Mouse (Mus musculus) liver, embryonic 11.5 days (tissue): ENCODE measurements around the gene Igf2bp3. TPM values are rescaled to one million over a fixed set of nuclear protein-coding genes. Genes with fewer than 3 reads are reported as not detected.

Experiments
- ATAC-seq: fragments of 200-750 bp; cut with Nextera tagmentation; replicated peaks from 2 replicates; pipeline ENCODE4 v1.8.0; 2017; ENCODE audit warnings: moderate number of reproducible peaks, mild to moderate bottlenecking, moderate TSS enrichment, moderate library complexity; ENCODE audit not compliant: low FRiP score
- DNase-seq: peaks from one replicate; pipeline ENCODE4 v3.0.0-alpha.2; 2017; ENCODE audit warnings: low spot score
- H3K27ac ChIP-seq: fragments of 300-500 bp; sonication (generic); 2 replicates; pipeline ENCODE4 v1.5.1; 2014; ENCODE audit warnings: mild to moderate bottlenecking, low read depth, low read length, control low read depth
- H3K27me3 ChIP-seq: fragments of 300-500 bp; sonication (generic); replicated peaks from 2 replicates; pipeline ENCODE4 v1.6.1; 2014; ENCODE audit warnings: low read length, mixed read lengths; ENCODE audit not compliant: control insufficient read depth, insufficient read depth
- H3K36me3 ChIP-seq: fragments of 300-500 bp; sonication (generic); 2 replicates; pipeline ENCODE4 v1.6.1; 2014; ENCODE audit warnings: mild to moderate bottlenecking, low read length, moderate library complexity, mixed read lengths; ENCODE audit not compliant: control insufficient read depth, insufficient read depth
- H3K4me1 ChIP-seq: fragments of 300-500 bp; sonication (generic); replicated peaks from 2 replicates; pipeline ENCODE4 v1.6.1; 2014; ENCODE audit warnings: low read length, mixed read lengths; ENCODE audit not compliant: control insufficient read depth, insufficient read depth
- H3K4me2 ChIP-seq: fragments of 300-500 bp; sonication (generic); 2 replicates; pipeline ENCODE4 v1.6.1; 2014; ENCODE audit warnings: mild to moderate bottlenecking, control low read depth, moderate library complexity
- H3K4me3 ChIP-seq: fragments of 300-500 bp; sonication (generic); 2 replicates; pipeline ENCODE4 v1.5.1; 2014; ENCODE audit warnings: low read depth, low read length, control low read depth
- H3K9ac ChIP-seq: fragments of 300-500 bp; sonication (generic); 2 replicates; pipeline ENCODE4 v1.6.1; 2014; ENCODE audit warnings: low read depth, low read length, control low read depth
- H3K9me3 ChIP-seq: fragments of 300-500 bp; sonication (generic); 2 replicates; pipeline ENCODE4 v1.6.1; 2016; ENCODE audit warnings: low read length, inconsistent platforms, mixed read lengths; ENCODE audit not compliant: control insufficient read depth
- WGBS: fragments of 180-500 bp; shearing (Covaris S2); extraction: QIAGEN DNeasy Blood & Tissue Kit; methylation state at CpG from one replicate; pipeline ENCODE4 v1.1.7; 2014; 5-methylcytosine and 5-hydroxymethylcytosine counted together
- polyA plus RNA-seq: library from polyadenylated mRNA; unstranded; fragments of >200 nt; fragmentation: Nextera tagmentation; extraction: Ambion mirVana; gene quantifications from 2 replicates; pipeline ENCODE4 v1.2.1, GENCODE M21; 2014

Gene Igf2bp3
- polyA plus RNA-seq, 1 experiment from 2014 or later: 57.8 TPM

DNA sequence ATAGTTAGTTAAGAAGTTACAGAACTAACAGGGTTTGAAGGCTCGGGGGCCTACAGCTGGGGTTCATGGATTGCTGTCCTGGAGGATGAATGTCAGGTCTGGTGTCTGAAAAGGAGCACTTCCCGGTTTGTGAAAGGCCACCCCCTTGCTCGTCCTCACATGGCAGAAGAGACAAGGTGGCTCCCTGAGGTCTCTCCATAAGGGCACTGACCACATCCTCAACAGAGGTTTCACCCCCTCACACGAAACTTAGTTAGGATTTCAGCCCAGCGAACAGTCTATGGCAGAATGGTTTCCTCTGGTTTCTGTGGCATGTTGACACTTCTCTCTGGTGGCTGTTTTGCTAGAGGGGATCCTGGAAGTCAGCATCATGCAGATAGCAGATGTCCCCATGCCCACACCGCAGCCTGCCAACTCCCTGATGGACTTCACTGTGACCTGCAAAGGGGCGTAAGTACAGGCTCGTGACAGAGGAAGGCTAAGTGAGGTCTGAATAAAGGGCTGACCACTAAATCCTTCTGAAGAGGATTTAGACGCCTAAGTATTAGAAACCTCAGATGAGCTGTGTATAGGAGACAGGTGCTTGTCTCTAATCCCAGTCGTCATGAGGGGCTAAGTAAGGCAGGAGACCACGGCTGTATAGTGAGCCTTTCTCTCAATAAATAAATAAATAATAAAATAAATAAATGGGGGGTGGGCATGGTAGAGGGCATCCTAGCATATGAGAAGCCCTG, 163.9 kb downstream of the Igf2bp3 start:
- no peaks in the 10 kb centered on the region for H3K36me3 ChIP-seq
- no peaks in the 10 kb centered on the region; the same call in 1 of the 2 replicates for H3K27me3 ChIP-seq
- 67% methylated on average over 11 of the region's 11 CpGs for WGBS
- no peak for ATAC-seq
- H3K9me3 ChIP-seq: no peaks in the 10 kb centered on the region
- DNase-seq: no peak
- H3K4me1 ChIP-seq: no peaks in the 10 kb centered on the region
- no peak overlapping the region for H3K9ac ChIP-seq
- H3K4me2 ChIP-seq: no peak overlapping the region
- H3K4me3 ChIP-seq: no peak overlapping the region
- H3K27ac ChIP-seq: no peak overlapping the region

DNA sequence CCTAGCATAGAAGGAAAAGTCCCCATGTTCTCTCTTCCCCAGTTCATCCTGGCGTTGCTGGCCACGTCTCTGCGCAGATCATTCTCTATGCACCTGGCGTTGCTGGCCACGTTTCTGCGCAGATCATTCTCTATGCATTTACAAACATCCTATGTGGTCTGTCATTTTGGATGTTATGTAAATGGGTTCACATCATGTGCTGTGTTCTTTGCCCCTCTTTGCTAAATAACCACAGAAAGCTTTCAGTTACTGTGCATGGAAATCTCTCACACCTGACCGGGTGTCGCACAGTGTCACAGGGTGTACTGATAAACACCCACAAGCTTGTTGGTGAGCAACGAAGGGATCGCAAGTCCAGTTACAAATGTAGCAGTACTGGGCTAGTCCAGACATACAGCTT, 166.4 kb downstream of the Igf2bp3 start:
- Histone ChIP-seq H3K27ac (no peak overlapping the region), H3K4me1 (no peaks in the 10 kb centered on the region), H3K9ac (no peak overlapping the region), H3K4me2 (no peak overlapping the region), H3K9me3 (no peaks in the 10 kb centered on the region), H3K36me3 (no peaks in the 10 kb centered on the region), H3K4me3 (no peak overlapping the region), H3K27me3 (no peaks in the 10 kb centered on the region; the same call in 1 of the 2 replicates)
- 82% methylated on average over 10 of the region's 10 CpGs for WGBS
- DNase-seq (no peak), ATAC-seq (no peak)

GRCm38 (mm10) chr6:49047848-49048247, 166.9 kb downstream of the Igf2bp3 start:
- Histone ChIP-seq H3K4me1 (no peaks in the 10 kb centered on the region), H3K9ac (no peak overlapping the region), H3K36me3 (no peaks in the 10 kb centered on the region), H3K4me3 (no peak overlapping the region), H3K9me3 (no peaks in the 10 kb centered on the region), H3K27ac (no peak overlapping the region), H3K4me2 (no peak overlapping the region), H3K27me3 (no peaks in the 10 kb centered on the region; the same call in 1 of the 2 replicates)
- ATAC-seq (no peak), DNase-seq (no peak)
- WGBS: 57% methylated on average over 10 of the region's 10 CpGs

GRCm38 (mm10) chr6:49046976-49047375, 167.8 kb downstream of the Igf2bp3 start:
- Histone ChIP-seq H3K9ac (no peak overlapping the region), H3K4me1 (no peaks in the 10 kb centered on the region), H3K27me3 (no peaks in the 10 kb centered on the region; the same call in 1 of the 2 replicates), H3K9me3 (no peaks in the 10 kb centered on the region), H3K27ac (no peak overlapping the region), H3K4me2 (no peak overlapping the region), H3K36me3 (no peaks in the 10 kb centered on the region), H3K4me3 (no peak overlapping the region)
- ATAC-seq (no peak), DNase-seq (no peak)
- WGBS: 76% methylated on average over 8 of the region's 8 CpGs

DNA sequence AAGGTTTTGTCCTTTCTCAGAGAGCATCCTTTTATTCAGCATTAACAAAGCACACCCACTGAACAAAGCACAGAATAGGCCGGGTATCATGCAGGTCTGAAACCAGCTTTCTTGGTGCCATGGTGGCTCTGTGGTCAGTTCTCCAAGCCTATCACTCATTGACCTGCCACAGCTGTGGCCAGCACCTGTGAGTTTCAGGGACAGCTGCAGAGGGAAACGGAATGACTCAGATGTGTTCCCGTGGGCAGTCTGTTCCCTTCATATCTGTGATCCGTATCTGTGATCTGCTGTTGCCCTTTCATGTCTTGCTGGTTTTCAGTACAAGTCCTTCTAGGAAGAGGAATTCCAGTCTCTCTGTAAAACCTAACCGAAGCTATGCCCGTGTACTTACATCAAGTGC, 168.3 kb downstream of the Igf2bp3 start:
- ATAC-seq (no peak), DNase-seq (no peak)
- H3K4me3 ChIP-seq: no peak overlapping the region
- no peak overlapping the region for H3K27ac ChIP-seq
- H3K9me3 ChIP-seq: no peaks in the 10 kb centered on the region
- H3K36me3 ChIP-seq: no peaks in the 10 kb centered on the region
- H3K4me1 ChIP-seq: no peaks in the 10 kb centered on the region
- WGBS: 67% methylated on average over 6 of the region's 6 CpGs
- no peak overlapping the region for H3K9ac ChIP-seq
- no peaks in the 10 kb centered on the region; the same call in 1 of the 2 replicates for H3K27me3 ChIP-seq
- no peak overlapping the region for H3K4me2 ChIP-seq

DNA sequence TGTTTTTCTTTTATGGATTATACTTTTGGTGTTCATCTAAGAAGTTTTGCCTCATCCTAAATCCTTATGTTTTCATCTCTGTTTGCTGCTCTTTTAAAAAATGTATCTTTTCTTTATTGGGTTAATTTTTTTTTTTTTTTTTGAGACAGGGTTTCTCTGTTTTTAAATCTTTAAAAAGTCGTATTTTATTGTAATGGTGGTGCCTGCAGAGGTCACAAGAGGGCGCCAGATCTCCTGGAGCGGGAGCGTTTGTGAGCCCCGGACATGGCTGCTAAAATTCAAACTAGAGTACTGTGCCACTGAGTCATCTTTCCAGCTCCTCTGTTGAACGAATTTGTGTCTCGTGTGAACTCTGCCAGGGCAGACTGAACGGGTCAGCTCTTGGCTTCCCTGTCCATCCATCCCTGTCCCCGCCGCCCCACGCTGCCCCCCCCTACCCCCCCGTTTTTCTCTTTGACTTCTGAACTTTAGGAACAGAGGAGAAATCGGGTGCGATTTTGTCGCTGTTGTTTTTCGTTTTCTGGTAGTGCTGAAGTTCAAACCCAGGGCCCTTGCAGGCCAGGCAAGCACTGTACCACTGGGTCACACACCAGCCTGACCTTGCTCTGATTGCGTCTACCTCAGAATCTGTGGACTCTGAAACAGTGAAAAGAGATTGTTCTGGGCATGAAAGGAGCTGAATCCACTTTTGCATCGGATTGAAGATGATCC, 175.1 kb downstream of the Igf2bp3 start:
- Histone ChIP-seq H3K27me3 (peaks cover 22% of the 10 kb centered on the region), H3K4me2 (peak overlapping the region; percentile 57), H3K4me1 (peaks cover 6% of the 10 kb centered on the region), H3K27ac (no peak overlapping the region), H3K9me3 (no peaks in the 10 kb centered on the region), H3K36me3 (no peaks in the 10 kb centered on the region), H3K9ac (peak overlapping the region; percentile 53), H3K4me3 (peak overlapping the region; percentile 36)
- peak; percentile 47 for DNase-seq
- 15% methylated on average over 18 of the region's 18 CpGs for WGBS
- ATAC-seq: no peak

- peaks cover 22% of the 10 kb centered on the region for H3K27me3 ChIP-seq
- peaks cover 6% of the 10 kb centered on the region for H3K4me1 ChIP-seq
- no peaks in the 10 kb centered on the region for H3K9me3 ChIP-seq
- ATAC-seq (no peak), DNase-seq (no peak)
- H3K36me3 ChIP-seq: no peaks in the 10 kb centered on the region
- H3K9ac ChIP-seq: no peak overlapping the region
- no peak overlapping the region for H3K4me2 ChIP-seq
- no peak overlapping the region for H3K27ac ChIP-seq
- WGBS: 51% methylated on average over 12 of the region's 12 CpGs
- no peak overlapping the region for H3K4me3 ChIP-seq
Measured at GRCm38 (mm10) chr6:49037268-49037662, 177.5 kb downstream of the Igf2bp3 start.

DNA sequence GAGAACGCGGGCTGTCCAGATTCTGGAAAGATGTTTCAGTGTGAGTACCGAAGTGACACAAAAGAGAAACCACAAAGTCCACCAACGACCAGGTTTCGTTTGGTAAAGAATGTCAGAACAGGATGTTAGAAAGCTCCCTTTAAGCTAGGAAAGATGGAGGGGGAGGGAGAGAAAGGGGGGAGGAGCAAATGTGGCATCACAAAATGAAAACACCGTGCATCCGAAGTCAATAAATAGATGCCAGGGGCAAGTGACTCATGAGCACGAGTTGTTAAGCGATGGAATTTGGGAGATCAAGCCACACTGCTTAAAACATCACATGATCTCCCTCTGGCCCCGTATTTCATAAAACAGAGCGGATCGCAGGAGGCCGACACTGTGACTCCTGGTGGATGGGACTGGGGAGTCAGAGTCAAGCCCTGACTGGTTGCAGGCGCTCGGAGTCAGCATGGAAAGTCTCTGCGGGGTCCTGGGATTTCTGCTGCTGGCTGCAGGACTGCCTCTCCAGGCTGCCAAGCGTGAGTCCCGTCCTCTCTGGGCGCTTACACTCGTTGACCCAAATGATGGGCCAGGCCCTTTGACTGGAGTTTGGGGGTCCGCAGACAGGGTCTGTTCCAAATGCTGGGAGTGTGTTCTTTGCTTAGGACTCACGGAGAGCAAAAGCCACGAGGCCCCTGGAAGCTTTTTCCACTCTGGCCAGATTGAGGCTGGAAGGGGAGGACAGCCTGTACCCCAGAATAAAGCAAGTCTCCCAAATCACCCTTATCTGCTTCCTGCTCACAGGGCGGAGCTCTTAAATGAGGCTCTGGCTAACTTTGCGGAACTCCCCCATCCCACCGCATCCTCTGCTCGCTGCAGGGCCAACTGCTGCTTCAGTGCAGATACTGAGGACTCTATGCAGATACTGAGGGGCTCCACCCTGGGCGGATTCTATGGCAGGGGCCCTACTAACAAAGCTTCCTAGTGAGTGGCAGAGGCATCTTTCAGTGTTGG, 178.2 kb downstream of the Igf2bp3 start, which contains the start of gene Gpnmb:
Gene Gpnmb, plus strand, starts transcription at position 272 of the 993 bp plus-strand sequence.
- Histone ChIP-seq H3K9ac (no peak within 1 kb of the TSS), H3K4me1 (peaks cover 6% of the 10 kb centered on the region), H3K4me3 (no peak within 1 kb of the TSS), H3K9me3 (no peaks in the 10 kb centered on the region), H3K36me3 (no peaks in the 10 kb centered on the region), H3K4me2 (peak within 1 kb of the TSS; percentile 34; the same call in 1 of the 2 replicates), H3K27ac (no peak within 1 kb of the TSS), H3K27me3 (peaks cover 22% of the 10 kb centered on the region)
- ATAC-seq: no peak
- WGBS: 28% methylated on average over 28 of the region's 28 CpGs
- DNase-seq: no peak
